Mouse (Mus musculus): ENCODE measurements at regions not wholly inside any gene's neighbourhood (a gene's known extent, or its start where the extent isn't known, plus 50 kb on each side); places are given as distances from the start of the nearest gene placed in this dataset.

DNA sequence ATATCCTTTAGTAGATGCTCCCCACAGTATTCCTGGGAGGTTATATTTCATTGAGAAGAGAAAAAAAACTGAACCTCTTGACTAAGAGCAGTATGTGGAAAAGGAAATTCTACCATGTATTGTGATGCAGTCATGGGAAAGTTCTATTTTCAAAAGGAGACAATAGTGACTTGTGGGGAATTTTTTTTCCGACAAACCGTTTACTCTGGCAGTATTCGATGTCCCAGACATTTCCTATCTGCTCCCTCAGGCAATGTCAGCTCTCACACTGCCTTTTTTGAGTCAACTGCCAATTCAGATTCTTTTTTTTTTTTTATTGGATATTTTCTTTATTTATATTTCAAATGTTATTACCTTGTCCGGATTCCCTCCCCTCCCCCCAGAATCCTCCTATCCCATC is 295.5 kb downstream of the Gm4340 start:
- TF ChIP-seq CTCF (IDR thresholded peaks at IDR 0.05; ENCODE audit: low read depth) (no peak), EP300 (IDR thresholded peaks at IDR 0.05; ENCODE audit: low read depth) (no peak)
